Mouse (Mus musculus) G1E (cell line): ENCODE results near the gene Hoxc11. TPM values are rescaled to one million over a fixed set of nuclear protein-coding genes. Genes with fewer than 3 reads are reported as not detected.

Experiments used
- ATAC-seq: 2 replicates; pipeline ENCODE4 v1.8.0; 2016; ENCODE audit warnings: mild to moderate bottlenecking; ENCODE audit not compliant: insufficient number of reproducible peaks, poor library complexity, low FRiP score, severe bottlenecking; ENCODE audit errors: extremely low read depth
- DNase-seq: peaks from one replicate; pipeline ENCODE4 v3.0.0; 2012; ENCODE audit warnings: low spot score
- H3K27me3 ChIP-seq: 2 replicates; pipeline ENCODE4 v1.6.1; 2012; ENCODE audit warnings: mild to moderate bottlenecking, low read length, inconsistent platforms; ENCODE audit not compliant: insufficient read depth
- H3K36me3 ChIP-seq: replicated peaks from 2 replicates; pipeline ENCODE3; 2012; ENCODE audit warnings: mild to moderate bottlenecking, inconsistent platforms
- H3K4me1 ChIP-seq: 2 replicates; pipeline ENCODE4 v1.6.1; 2012; ENCODE audit warnings: low read depth, low read length, inconsistent platforms, mixed read lengths; ENCODE audit not compliant: insufficient read depth
- H3K4me3 ChIP-seq: 2 replicates; pipeline ENCODE4 v1.5.1; 2012; ENCODE audit warnings: low read depth, mild to moderate bottlenecking, inconsistent platforms, low read length, moderate library complexity, mixed read lengths
- H3K9me3 ChIP-seq: replicated peaks from 2 replicates; pipeline ENCODE4 v1.6.1; 2012; ENCODE audit warnings: inconsistent platforms
- CTCF ChIP-seq: IDR thresholded peaks from 2 replicates; pipeline ENCODE4 v1.5.1; 2012; ENCODE audit warnings: low read depth, low read length, inconsistent platforms, mixed read lengths
- GATA1 ChIP-seq: IDR thresholded peaks from 2 replicates; pipeline ENCODE4 v1.6.1; 2012; ENCODE audit warnings: borderline replicate concordance, low read length, inconsistent platforms, mixed read lengths
- GATA2 ChIP-seq: IDR thresholded peaks from 2 replicates; pipeline ENCODE4 v1.6.1; 2012; ENCODE audit warnings: low read depth, low read length, inconsistent platforms, borderline replicate concordance
- POLR2AphosphoS5 ChIP-seq: IDR thresholded peaks from 2 replicates; pipeline ENCODE4 v1.6.1; 2012; ENCODE audit warnings: low read depth, low read length, inconsistent platforms; ENCODE audit not compliant: insufficient replicate concordance
- TAL1 ChIP-seq: conservative IDR thresholded peaks from 2 replicates; pipeline ENCODE4 v1.6.1; 2012; ENCODE audit warnings: low read depth, low read length, inconsistent platforms, mixed read lengths
- polyA plus RNA-seq: library from polyadenylated mRNA; stranded (reverse); fragments of >175 nt; gene quantifications from 2 replicates; pipeline ENCODE4 v1.2.3, GENCODE M21; 2012
- total RNA-seq, 2 experiments: library from RNA; stranded (forward) in 1 of 2; stranded (reverse) in 1 of 2; fragments of 200-1000 nt in 1 of 2; fragments of >200 nt in 1 of 2; fragmentation: Nextera tagmentation in 1 of 2; gene quantifications; 2 replicates each; pipeline ENCODE4 v1.2.3; 2014 to 2017

The Hoxc11 gene
- total RNA-seq (2014; fragmentation: Nextera tagmentation) (not detected in 2 replicates), total RNA-seq (2017) (0.06 and 0.22 TPM in 2 replicates), polyA plus RNA-seq (0.04 TPM in 1 of 2 replicates, not detected in the other)

DNA sequence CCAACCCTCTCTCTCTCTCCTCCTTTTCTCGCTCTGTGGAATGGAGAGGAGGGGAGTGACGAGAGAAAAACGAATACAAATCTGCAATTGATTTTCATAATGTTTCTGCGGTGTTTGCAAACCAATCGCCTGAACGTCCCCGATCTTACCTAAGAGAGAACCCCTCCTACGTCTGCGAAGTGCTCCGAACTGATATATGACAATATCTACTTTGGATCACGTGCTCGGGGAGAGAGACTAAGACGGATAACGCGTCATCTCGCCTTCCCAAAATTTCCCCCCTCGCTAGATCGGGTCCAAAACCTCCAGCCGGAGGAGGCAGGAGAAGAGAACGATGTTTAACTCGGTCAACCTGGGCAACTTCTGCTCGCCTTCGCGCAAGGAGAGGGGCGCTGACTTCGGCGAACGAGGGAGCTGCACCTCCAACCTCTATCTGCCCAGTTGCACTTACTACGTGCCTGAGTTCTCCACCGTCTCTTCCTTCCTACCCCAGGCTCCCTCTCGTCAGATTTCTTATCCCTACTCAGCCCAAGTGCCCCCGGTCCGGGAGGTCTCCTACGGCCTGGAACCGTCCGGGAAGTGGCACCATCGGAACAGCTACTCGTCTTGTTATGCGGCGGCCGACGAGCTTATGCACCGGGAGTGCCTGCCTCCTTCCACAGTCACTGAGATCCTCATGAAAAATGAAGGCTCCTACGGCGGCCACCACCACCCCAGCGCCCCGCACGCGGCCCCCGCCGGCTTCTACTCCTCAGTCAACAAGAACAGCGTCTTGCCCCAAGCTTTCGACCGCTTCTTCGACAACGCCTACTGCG is at the start of gene Hoxc11:
TSS of gene Hoxc11 (plus strand) at position 236 of the 815 bp plus-strand sequence.
- ATAC-seq, result no peak
- no peak for TF ChIP-seq POLR2AphosphoS5
- no peak for TF ChIP-seq GATA1
- TF ChIP-seq CTCF, result no peak
- no peak for TF ChIP-seq TAL1
- no peak for TF ChIP-seq GATA2
- no peak for DNase-seq
- peaks cover 16% of the 10 kb centered on the region for H3K4me1 ChIP-seq
- no peaks in the 10 kb centered on the region for H3K36me3 ChIP-seq
- no peaks in the 10 kb centered on the region for H3K9me3 ChIP-seq
- no peak within 1 kb of the TSS for H3K4me3 ChIP-seq
- peaks cover 92% of the 10 kb centered on the region for H3K27me3 ChIP-seq

DNA sequence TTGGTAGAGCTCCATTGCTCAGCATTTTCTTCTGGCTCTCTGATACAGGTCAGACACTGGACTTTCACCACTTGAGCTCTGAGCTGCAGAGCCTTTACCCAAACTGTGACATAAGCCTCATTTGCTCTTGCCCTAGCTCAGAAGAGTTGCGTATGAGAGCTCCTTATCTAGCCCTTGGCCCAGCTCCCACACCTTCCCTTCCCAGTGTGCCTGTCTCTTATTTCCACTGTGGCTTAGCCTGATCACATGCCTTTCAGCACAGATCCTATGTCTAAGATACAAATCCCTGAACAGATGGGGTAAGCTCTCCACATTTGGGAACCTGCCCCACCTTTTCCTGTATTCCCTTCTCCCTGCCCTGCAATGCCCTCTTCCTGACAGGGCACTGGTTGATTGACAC is 49.3 kb upstream of the Hoxc11 start:
- Histone ChIP-seq H3K36me3 (no peaks in the 10 kb centered on the region), H3K4me1 (no peaks in the 10 kb centered on the region), H3K27me3 (peaks cover 26% of the 10 kb centered on the region), H3K9me3 (no peaks in the 10 kb centered on the region), H3K4me3 (no peak overlapping the region)
- no peak for DNase-seq
- ATAC-seq, result no peak
- TF ChIP-seq TAL1, result no peak
- no peak for TF ChIP-seq POLR2AphosphoS5
- no peak for TF ChIP-seq CTCF
- TF ChIP-seq GATA1, result no peak
- no peak for TF ChIP-seq GATA2

DNA sequence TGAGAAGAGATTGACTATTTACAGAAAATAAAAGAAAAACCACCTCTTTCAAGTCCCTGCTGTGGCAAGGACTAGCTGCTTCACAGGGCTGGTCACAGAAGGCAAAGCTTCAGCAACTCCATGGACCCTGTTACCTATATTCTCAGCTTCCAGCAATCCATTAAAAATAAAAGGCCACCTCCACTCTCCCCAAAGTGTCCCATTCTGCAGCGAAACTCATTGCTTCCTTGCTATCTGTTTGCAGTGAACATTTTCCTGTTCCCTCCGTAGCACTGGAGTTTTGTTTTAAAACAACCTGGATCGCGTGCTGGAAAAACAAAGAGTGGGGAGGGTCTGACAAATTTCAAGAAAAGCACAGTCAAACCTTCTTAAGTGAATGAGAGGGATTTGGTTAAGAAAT is 44.7 kb upstream of the Hoxc11 start:
- Histone ChIP-seq H3K9me3 (no peaks in the 10 kb centered on the region), H3K4me1 (no peaks in the 10 kb centered on the region), H3K27me3 (peaks cover 55% of the 10 kb centered on the region), H3K4me3 (no peak overlapping the region), H3K36me3 (no peaks in the 10 kb centered on the region)
- ATAC-seq (no peak), DNase-seq (no peak)
- TF ChIP-seq CTCF, result no peak
- no peak for TF ChIP-seq GATA1
- no peak for TF ChIP-seq POLR2AphosphoS5
- TF ChIP-seq TAL1, result no peak

DNA sequence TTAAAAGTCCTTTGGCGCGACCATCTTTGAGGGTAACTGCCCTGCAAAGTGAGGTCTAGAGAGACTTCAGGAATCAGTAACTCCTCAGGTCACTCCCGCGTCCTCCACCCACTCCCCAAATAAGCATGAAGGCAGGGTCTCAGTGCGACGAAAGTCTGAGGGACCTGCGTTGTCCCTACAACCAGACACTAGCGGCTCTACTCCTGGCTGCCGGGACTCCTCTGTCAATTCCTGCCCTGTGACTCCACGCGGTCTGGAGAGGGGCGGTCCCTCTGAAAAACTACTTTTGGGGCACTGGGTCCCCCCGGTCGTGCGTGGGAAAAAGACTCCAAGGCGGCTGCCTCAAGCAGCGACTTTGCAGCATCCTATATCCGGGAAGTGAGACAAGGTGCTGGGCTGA is 44.2 kb upstream of the Hoxc11 start:
- DNase-seq (no peak), ATAC-seq (no peak)
- H3K4me1 ChIP-seq, result no peaks in the 10 kb centered on the region
- H3K36me3 ChIP-seq, result no peaks in the 10 kb centered on the region
- TF ChIP-seq POLR2AphosphoS5 (no peak), GATA1 (no peak), GATA2 (no peak), CTCF (no peak), TAL1 (no peak)
- H3K9me3 ChIP-seq, result no peaks in the 10 kb centered on the region
- no peak overlapping the region for H3K4me3 ChIP-seq
- H3K27me3 ChIP-seq, result peaks cover 51% of the 10 kb centered on the region

DNA sequence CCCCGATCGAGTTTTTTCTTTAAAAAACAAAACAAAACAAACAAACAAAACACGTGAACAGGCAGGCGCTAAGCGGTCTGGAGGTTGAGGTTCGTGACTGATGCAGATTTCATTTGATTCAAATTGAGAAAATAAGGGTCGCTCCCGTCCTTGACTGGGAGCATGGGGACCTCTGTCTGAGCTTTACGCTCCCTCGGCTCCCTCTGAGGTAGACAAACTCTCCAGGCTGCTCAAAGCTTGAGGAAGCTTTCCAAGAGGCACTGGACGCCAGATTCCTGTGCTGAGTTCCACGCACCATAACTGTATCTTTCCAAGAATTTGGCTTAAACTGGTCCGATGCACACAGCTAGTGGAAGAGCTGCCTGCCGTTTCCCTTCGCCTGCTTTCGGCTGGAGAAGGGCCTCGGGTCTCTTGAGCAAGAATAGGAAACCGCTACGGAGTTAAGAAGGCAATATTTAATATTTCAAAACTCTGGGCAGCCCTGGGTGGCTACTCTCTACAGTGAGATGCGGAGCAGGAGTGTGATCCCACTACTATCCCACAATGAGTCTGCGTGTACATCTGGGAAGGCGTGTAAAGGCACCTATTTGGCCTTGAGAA is 43.6 kb upstream of the Hoxc11 start:
- no peak for ATAC-seq
- DNase-seq, result no peak
- TF ChIP-seq TAL1 (no peak), CTCF (no peak), GATA2 (no peak), POLR2AphosphoS5 (no peak), GATA1 (no peak)
- H3K27me3 ChIP-seq, result peaks cover 49% of the 10 kb centered on the region
- H3K4me1 ChIP-seq, result no peaks in the 10 kb centered on the region
- H3K4me3 ChIP-seq, result no peak overlapping the region
- no peaks in the 10 kb centered on the region for H3K36me3 ChIP-seq
- no peaks in the 10 kb centered on the region for H3K9me3 ChIP-seq

DNA sequence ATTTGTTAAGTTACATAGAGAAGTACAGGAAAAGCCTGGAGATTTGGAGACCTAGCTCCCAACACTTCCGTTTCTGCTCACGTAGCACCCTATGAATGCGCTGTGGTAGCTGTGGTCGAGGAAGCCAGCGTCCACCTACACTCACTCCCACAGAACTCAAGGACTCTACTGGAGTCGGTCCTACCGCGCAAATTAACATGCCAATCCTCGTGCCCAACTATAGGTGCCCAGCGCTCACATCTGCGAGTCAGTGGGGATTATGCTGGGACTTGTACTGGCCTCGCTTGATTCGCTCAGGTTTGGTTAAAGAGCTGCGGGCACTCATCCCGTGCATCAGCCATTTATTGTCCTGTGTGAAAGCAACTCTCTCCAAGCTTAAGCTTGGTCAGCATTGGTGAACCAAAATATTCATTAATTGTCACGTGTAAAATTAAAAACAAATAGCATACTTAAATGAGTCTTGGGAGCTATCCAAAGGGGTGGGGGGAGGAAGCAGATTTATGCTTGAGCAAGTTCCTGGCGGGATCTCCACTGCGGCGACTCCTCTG is 41.1 kb upstream of the Hoxc11 start:
- H3K27me3 ChIP-seq, result peaks cover 62% of the 10 kb centered on the region
- no peaks in the 10 kb centered on the region for H3K36me3 ChIP-seq
- no peak overlapping the region for H3K4me3 ChIP-seq
- H3K9me3 ChIP-seq, result no peaks in the 10 kb centered on the region
- TF ChIP-seq CTCF (no peak), POLR2AphosphoS5 (no peak), GATA1 (no peak), TAL1 (no peak), GATA2 (no peak)
- ATAC-seq, result no peak
- DNase-seq, result no peak
- no peaks in the 10 kb centered on the region for H3K4me1 ChIP-seq
